Mouse (Mus musculus) megakaryocyte, adult 5-6 weeks (primary cell): Measurements from ENCODE around the gene Ccdc30. TPM values are rescaled to one million over a fixed set of nuclear protein-coding genes. Genes with fewer than 3 reads are reported as not detected.

Source experiments
- total RNA-seq, 2 experiments: library from RNA; stranded (forward) in 1 of 2; stranded (reverse) in 1 of 2; fragments of 153-499, 151-499 nt in 1 of 2; fragments of 221-1000, 200-1000 nt in 1 of 2; gene quantifications; 2 replicates each; pipeline versions ENCODE4 v1.2.3 to v1.2.4; 2015 to 2017

Ccdc30 gene
- total RNA-seq, 2 experiments from 2014 or later = not detected

Other genes starting within 250 kb of the Ccdc30 start
- gene Zfp691, start 241.3 kb downstream of the Ccdc30 start, total RNA-seq (2015) = 7.0 and 10.2 TPM in 2 replicates
- 1.9 and 4.5 TPM in 2 replicates for gene Zfp691, start 241.3 kb downstream of the Ccdc30 start, total RNA-seq (2017)
- gene Ermap, start 225.5 kb downstream of the Ccdc30 start, total RNA-seq (2015) = 4.4 and 10.0 TPM in 2 replicates
- gene Ermap, start 225.5 kb downstream of the Ccdc30 start, total RNA-seq (2017) = 3.7 and 8.2 TPM in 2 replicates
- 20.6 and 28.6 TPM in 2 replicates for gene Svbp, start 220.2 kb downstream of the Ccdc30 start, total RNA-seq (2015)
- 19.7 and 42.9 TPM in 2 replicates for gene Svbp, start 220.2 kb downstream of the Ccdc30 start, total RNA-seq (2017)
- gene Tmem269, start 197.3 kb downstream of the Ccdc30 start, total RNA-seq (2015) = not detected in 2 replicates
- not detected in 2 replicates for gene Tmem269, start 197.3 kb downstream of the Ccdc30 start, total RNA-seq (2017)
- 2.1 and 4.5 TPM in 2 replicates for gene AU022252, start 182.8 kb downstream of the Ccdc30 start, total RNA-seq (2015)
- 2.9 and 6.6 TPM in 2 replicates for gene AU022252, start 182.8 kb downstream of the Ccdc30 start, total RNA-seq (2017)
- gene P3h1, start 182.6 kb downstream of the Ccdc30 start, total RNA-seq (2015) = 0.94 and 1.1 TPM in 2 replicates
- 3.3 and 3.5 TPM in 2 replicates for gene P3h1, start 182.6 kb downstream of the Ccdc30 start, total RNA-seq (2017)
- not detected in 2 replicates for gene Cldn19, start 160.1 kb downstream of the Ccdc30 start, total RNA-seq (2015)
- gene Cldn19, start 160.1 kb downstream of the Ccdc30 start, total RNA-seq (2017) = not detected in 2 replicates
- 721 and 749 TPM in 2 replicates for gene Ybx1, start 120.9 kb downstream of the Ccdc30 start, total RNA-seq (2015)
- gene Ybx1, start 120.9 kb downstream of the Ccdc30 start, total RNA-seq (2017) = 791 and 811 TPM in 2 replicates
- 84.7 and 92.6 TPM in 2 replicates for gene Ppih, start 95.0 kb downstream of the Ccdc30 start, total RNA-seq (2015)
- gene Ppih, start 95.0 kb downstream of the Ccdc30 start, total RNA-seq (2017) = 87.4 and 98.8 TPM in 2 replicates
- 8.0 and 8.6 TPM in 2 replicates for gene Ppcs, start 6.9 kb upstream of the Ccdc30 start, total RNA-seq (2015)
- gene Ppcs, start 6.9 kb upstream of the Ccdc30 start, total RNA-seq (2017) = 7.2 and 7.6 TPM in 2 replicates
- not detected in 2 replicates for gene Zmynd12, start 7.3 kb upstream of the Ccdc30 start, total RNA-seq (2015)
- not detected in 2 replicates for gene Zmynd12, start 7.3 kb upstream of the Ccdc30 start, total RNA-seq (2017)
- gene Rimkla, start 77.1 kb upstream of the Ccdc30 start, total RNA-seq (2015) = not detected in 2 replicates
- gene Rimkla, start 77.1 kb upstream of the Ccdc30 start, total RNA-seq (2017) = not detected in 2 replicates
- gene Foxj3, start 121.5 kb upstream of the Ccdc30 start, total RNA-seq (2015) = 21.3 and 31.6 TPM in 2 replicates
- 13.4 and 15.4 TPM in 2 replicates for gene Foxj3, start 121.5 kb upstream of the Ccdc30 start, total RNA-seq (2017)
- 0.69 and 1.6 TPM in 2 replicates for gene Frg2f1, start 124.0 kb upstream of the Ccdc30 start, total RNA-seq (2015)
- 0.28 and 0.59 TPM in 2 replicates for gene Frg2f1, start 124.0 kb upstream of the Ccdc30 start, total RNA-seq (2017)
- not detected in 2 replicates for gene Guca2a, start 222.2 kb upstream of the Ccdc30 start, total RNA-seq (2015)
- gene Guca2a, start 222.2 kb upstream of the Ccdc30 start, total RNA-seq (2017) = not detected in 2 replicates
- not detected in 2 replicates for gene Guca2b, start 243.4 kb upstream of the Ccdc30 start, total RNA-seq (2015)
- gene Guca2b, start 243.4 kb upstream of the Ccdc30 start, total RNA-seq (2017) = not detected in 2 replicates